Mouse (Mus musculus) ovary, postnatal 10 days (tissue): ENCODE data around the gene Adh5.
"Not testable (repeated sequence)": the region's sequence is repeated elsewhere in the genome, so short reads cannot be mapped to it uniquely, and the experiment has no call there.

ENCODE experiments used
- DNase-seq: peaks from one replicate; pipeline ENCODE4 v3.0.0; 2022; ENCODE audit warnings: low spot score

The Adh5 gene

GRCm38 (mm10) chr3:138460260-138460659 lies 17.4 kb downstream of the Adh5 start:
- no peak for DNase-seq

DNA sequence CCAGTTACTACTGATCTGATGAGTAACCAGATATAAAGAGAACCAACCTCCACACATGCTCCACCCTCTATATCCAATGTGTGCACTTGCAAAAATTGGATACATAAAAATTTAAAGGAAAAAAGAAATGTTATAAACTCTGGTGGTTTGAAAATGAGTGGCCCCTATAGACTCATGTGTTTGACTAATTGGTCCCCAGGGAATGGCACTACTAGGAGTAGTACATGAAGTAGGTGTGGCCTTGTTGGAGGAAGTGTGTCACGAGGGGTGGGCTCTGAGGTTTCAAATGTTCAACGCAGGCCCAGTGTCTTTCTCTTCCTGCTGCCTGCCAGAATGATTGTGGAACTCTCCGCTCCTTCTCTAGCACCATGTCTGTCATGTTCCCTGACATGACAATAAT lies 18.9 kb downstream of the Adh5 start:
- no peak for DNase-seq

DNA sequence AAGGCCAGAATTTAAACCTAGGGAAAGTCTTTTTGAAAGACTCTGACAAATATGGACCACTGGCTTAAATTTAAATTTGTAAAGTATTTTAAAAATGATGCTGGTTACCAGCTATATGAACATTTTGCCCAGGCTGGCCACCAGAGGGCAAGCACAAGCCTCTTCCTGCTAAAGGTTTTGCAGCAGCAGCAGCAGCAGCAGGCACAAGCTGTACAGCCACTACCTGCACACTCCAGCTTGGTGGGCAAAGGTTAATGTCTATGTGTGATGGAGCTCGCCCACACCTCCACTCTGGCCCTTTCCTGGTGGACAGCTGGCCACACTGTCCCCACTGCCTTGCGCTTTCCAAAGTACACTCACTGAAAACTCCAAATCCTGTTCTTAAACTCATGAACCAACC lies 20.2 kb downstream of the Adh5 start:
- no peak for DNase-seq

DNA sequence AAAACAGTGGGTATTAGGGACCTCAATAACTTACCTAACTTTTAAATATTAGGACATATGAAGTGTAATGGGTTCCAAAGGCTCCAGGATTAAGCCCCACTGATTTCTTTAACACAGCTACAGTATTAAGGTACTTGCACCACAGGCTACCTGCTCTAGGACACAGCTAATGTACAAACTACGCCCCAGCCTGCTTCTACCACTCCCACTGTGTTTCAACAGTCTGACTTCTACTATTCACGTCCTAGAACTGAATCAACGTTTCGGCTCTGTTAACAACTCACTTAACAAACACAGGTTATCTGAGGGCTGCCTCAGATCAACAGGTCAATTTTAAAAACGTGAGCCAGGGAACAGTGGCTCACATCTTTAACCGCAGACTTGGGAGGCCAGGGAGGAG lies 20.9 kb downstream of the Adh5 start:
- no peak for DNase-seq

- DNase-seq: no peak
These were observed 21.8 kb downstream of the Adh5 start for GRCm38 (mm10) chr3:138464573-138465147.

DNA sequence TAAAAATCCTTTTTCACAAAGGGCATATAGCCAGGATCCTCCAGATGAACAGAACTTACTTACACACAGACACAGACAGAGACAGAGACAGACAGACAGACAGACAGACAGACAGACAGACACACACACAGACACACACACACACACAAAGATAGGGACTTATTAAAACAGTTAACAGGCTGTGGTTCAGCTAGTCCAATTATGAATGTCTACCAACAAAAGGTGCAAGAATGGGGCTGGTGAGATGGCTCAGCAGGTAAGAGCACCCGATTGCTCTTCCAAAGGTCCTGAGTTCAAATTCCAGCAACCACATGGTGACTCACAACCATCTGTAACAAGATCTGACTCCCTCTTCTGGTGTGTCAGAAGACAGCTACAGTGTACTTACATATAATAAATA lies 23.8 kb downstream of the Adh5 start:
- DNase-seq: not testable (repeated sequence)

- no peak for DNase-seq
These were observed 28.2 kb downstream of the Adh5 start for GRCm38 (mm10) chr3:138471066-138471465.

DNA sequence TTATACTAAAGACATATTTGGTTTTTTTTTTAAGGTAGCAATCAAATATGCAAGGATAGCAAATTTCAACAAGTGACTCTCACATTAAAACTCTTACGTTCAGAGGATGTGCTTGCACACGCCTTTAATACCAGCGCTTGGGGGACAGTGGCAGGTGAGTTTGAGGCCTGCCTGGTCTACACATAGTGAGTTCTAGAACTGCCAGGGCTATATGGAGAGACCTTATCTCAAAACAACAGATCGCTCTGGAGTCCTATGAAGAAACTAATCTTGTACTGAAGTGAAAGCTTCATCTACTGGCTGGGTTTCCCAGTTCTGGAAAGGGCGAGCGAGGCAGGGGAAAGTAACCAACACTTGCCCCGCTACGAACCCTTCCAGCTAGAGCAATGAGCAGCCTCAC lies 36.6 kb downstream of the Adh5 start:
- DNase-seq: no peak

DNA sequence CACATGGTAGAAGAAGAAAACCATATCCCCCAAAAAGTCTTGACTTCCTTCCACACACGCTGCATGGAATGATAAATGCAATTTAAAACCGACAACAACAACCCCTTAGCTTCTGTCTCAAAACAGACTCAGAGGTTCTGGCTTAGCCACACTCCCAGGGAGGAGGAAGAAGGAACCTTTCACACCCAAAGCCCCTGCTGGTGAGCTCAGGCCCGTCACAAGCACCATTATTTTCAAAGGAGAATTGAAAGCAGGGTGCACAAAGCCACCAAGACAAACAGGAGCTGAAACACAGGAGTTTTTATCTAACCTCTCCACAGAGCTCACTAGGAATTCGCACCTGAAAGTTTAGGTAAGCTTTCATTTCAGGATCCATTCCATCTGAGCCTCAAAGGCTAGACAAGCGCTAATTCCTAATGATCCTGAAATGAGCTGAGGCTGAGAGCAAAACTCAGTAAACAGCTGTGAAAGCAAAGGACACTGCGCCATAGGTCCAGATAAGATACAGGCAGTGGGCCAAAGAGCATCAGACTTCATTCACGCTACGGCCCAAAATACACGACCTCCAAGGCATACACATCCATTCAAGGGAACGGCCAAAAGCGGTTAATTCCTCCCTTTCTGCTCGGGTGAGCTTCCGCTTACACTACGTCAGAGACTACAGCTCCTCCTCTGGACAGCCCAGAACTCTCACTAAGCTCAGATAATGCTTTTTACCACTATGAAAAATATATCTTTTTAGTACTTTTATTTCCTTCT lies 38.8 kb downstream of the Adh5 start:
- no peak for DNase-seq

- no peak for DNase-seq
These were observed 40.3 kb downstream of the Adh5 start for GRCm38 (mm10) chr3:138483240-138483639.

DNA sequence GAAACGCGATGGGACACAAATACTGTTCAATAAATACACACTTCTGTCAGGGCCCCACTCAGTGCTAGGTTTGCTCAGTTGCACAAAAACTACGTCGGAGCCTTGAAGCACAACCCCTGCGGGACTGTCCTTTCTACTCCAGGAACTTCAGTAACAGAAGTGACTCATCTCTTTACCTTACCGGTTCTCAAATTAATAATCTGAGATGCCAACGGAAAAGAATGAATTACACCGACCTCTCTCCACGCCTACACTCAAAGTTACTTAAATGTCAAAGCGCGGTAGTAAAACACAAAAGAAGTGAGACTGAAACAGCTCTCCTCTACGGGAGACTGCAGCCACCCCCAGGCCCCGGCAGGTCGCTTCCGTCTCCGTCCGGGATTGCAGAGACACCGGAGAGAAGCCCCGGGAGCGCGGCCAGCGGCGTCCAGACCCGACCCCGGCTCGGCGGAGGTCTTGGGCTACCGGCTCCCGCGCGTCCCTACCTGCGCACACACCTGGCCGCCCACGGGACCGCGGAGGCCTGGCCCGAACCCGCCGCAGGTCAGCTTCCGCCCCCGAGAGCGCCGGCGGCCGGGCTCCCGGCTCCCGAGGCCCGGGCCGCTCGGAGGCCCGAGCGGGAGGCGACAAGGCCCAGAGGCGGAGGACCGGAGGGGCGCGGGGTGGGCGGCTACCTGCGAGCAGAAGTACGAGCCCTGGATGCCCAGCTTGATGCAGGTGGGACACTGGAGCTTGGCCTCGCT lies 45.9 kb downstream of the Adh5 start:
- no peak for DNase-seq

DNA sequence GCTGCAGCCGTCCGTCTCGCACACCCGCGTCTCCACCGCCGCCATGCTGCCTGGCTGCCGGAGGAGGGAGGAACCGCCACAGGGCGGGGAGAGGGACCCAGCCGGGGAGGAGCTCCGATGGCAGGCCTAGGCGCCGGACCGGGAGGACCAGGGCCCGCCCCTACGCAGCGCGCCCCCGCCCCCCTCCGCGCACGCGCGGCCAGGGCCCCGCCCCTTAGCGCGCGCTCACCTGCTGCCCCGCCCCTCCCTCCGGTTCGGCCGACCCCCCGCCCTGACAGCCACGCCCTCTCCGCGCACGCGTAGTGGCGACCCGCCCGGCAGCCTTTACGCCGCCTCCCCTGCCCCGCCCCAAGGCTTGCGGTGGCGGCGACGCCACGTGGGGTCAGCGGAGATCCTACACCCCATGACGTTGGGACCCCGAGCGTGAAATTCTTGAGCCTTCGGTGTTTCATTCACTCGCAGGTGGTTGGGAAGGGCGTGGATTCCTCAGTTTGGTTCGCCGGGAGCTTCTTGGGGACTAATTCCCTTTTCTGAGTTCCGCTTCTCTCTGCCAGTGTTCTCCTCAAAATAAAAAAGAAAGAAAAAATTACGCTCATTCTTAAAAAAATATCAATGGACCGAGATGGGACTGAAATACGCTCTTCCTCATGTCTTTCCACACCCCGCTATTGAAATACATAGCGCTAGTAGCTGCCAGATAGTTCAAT lies 46.6 kb downstream of the Adh5 start, which contains the start of gene Metap1:
Metap1 (minus strand) TSS at position 189 of the 707 bp plus-strand sequence.
- DNase-seq: peak; percentile 94

DNA sequence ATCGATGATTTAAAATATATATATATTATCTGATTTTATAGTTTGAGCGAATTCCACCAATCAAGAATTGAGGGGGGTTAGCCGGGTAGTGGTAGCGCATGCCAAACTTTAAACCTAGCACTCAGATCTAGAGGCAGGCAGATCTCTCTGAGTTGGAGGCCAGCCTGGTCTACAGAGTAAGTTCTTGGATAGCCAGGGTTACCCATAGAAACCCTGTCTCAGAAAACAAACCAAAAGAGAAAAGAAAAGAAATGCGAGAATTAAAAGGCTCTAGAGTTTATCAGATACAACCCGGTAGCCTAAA lies 47.1 kb downstream of the Adh5 start:
- no peak for DNase-seq

GRCm38 (mm10) chr3:138493668-138494067 lies 50.8 kb downstream of the Adh5 start:
- DNase-seq: no peak

GRCm38 (mm10) chr3:138494565-138494964 lies 51.7 kb downstream of the Adh5 start:
- no peak for DNase-seq

DNA sequence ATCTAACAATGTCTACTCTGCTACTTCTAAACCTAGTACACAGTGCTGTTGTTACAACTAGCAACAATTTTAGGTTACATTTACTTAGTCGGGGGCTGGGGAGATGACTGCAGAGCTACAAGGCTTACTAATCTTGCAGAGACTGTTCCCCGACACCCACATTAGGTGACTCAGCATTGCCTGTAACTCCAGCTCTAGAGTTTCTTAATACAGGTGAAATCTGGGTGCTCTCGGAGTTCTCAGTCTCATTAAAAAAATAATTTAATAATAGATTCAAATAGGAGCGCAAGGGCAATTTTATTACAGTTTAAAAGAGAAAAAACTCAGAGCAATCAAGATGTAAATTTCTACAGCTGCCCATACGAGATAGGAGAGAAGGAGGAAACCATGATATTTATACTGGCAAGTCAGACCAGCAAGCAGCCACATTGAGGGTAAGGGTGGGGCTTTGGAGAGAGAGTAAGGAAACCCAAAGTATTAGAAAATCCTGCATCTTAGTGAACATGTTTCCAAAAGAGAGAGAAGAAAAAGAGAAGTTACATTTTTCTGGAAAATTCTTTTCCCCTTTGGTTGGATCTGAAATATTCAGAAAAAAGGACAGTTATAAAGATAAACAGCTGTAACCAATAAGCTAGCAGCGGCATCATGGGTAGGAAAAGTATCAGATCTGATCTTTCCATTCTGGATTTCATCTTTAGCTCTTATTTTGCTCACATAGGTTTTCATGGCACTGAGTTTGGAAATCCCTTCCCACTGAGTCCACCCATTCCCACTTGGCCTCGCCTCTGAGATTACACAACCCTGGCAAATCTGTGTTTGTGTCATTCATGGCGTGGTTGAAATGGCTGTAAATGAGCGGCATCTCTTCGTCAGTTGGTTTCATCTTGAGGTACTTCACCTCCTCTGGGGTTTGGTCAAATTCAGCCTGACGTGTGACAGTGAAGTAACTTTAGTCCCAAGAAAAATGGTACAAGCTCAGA lies 52.6 kb downstream of the Adh5 start:
- DNase-seq: no peak

DNA sequence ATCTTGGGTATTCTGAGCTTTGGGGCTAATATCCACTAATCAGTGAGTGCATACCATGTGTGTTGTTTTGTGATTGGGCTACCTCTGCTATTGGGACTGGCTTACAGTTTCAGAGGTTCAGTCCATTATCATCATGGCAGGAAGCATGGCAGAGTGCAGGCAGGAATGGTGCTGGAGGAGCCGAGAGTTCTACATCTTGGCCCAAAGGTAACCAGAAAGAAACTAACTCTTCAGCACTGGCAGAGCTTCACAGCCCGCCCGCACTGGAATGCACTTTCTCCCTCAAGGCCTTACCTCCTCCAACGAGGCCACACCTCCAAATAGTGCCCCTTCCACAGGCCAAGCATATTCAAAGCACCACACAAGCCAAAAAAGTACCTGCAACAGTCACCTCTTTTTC lies 55.8 kb downstream of the Adh5 start:
- no peak for DNase-seq

GRCm38 (mm10) chr3:138499854-138500740 lies 57.2 kb downstream of the Adh5 start:
- DNase-seq: no peak

- DNase-seq: no peak
These were observed 60.9 kb downstream of the Adh5 start for GRCm38 (mm10) chr3:138503754-138504153.
